Mouse (Mus musculus): Measurements from ENCODE around the gene Pabpn1. TPM values are rescaled to one million over a fixed set of nuclear protein-coding genes. Genes with fewer than 3 reads are reported as not detected.

The Pabpn1 gene
- polyA plus RNA-seq, 1 experiment from 2014 or later = 139 TPM

DNA sequence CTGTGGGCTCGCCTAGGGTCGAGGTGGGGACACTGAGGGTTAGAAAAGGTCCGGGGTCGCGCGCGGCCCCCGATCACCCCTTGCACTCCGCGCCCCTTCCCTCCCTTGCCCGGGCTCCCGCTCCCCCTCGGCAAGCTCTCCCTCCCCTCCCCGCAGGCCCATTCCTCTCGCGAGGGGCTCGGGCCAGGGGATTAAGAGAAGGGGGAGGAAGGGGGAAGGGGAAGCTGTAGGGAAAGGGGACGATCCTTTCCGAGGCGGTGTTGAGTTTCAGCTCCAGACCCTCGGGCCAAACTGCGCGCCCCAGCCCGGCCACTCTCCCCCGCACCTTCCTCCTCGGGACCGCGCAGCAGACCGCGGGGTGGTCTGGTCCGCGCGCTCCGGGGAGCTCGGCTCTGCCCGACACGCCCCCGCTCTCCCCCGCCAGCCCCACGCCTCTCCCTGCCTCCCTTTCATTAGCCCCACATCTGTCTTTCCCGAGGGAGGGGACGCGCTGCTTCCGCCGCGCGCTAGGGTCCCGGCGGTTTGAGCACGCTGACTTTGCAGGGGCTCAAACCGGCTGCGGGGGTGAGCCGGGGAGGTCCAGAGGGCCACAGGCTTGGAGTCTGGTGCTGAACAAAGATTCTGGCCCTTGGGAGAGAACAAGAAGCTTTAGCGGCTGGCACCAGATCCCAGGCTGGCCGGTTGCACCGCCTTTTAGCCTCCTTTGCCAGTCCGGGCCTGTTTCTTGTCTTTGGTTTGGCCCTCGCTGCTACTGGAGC, 34.3 kb downstream of the Pabpn1 start:
- Histone ChIP-seq H3K27ac (ENCODE audit: low read depth) (peak overlapping the region; percentile 99), H3K4me1 (ENCODE audit: insufficient read depth) (no peaks in the 10 kb centered on the region; the same call in 1 of the 2 replicates), H3K9me3 (ENCODE audit: low read depth, low read length) (no peaks in the 10 kb centered on the region), H3K27me3 (ENCODE audit: insufficient read depth, low read length) (peaks cover 7% of the 10 kb centered on the region; the same call in 1 of the 2 replicates), H3K36me3 (ENCODE audit: insufficient read depth) (no peaks in the 10 kb centered on the region; the same call in 1 of the 2 replicates), H3K9ac (peak overlapping the region; percentile 90), H3K4me3 (ENCODE audit: low read depth, low read length) (peak overlapping the region; percentile 56), H3K4me2 (peak overlapping the region; percentile 87)
- ATAC-seq (ENCODE audit: insufficient read depth) (peak; percentile 83), DNase-seq (peak; percentile 89)
- WGBS = under 1% methylated on average over 54 of the region's 58 CpGs
- TF ChIP-seq CTCF (IDR thresholded peaks at IDR 0.05; ENCODE audit: low read depth) = no peak

DNA sequence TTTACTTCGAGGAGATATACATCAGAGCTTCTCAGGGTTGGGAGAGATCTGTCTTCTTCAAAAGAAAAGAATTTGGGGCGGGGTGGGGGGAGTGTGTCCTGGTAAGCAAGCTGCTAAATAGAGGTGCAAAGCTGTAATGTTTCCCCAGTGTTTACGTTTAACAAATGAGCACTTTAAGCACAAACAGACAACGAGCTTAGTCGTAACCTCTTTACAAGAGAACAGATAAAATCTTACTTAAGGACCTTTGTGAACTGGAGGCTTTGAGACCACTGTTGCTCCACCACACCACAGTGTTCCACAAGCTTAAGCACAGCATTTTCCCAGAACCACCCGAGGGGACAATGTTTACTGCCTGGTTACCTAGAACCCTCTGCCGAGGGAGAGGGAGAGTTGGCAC, 35.0 kb downstream of the Pabpn1 start:
- Histone ChIP-seq H3K4me1 (ENCODE audit: insufficient read depth) (no peaks in the 10 kb centered on the region; the same call in 1 of the 2 replicates), H3K9ac (peak overlapping the region; percentile 90), H3K9me3 (ENCODE audit: low read depth, low read length) (no peaks in the 10 kb centered on the region), H3K36me3 (ENCODE audit: insufficient read depth) (no peaks in the 10 kb centered on the region; the same call in 1 of the 2 replicates), H3K4me2 (peak overlapping the region; percentile 87), H3K27ac (ENCODE audit: low read depth) (peak overlapping the region; percentile 99), H3K4me3 (ENCODE audit: low read depth, low read length) (peak overlapping the region; percentile 56), H3K27me3 (ENCODE audit: insufficient read depth, low read length) (peaks cover 7% of the 10 kb centered on the region; the same call in 1 of the 2 replicates)
- TF ChIP-seq CTCF (IDR thresholded peaks at IDR 0.05; ENCODE audit: low read depth) = no peak
- 15% methylated on average over 7 of the region's 7 CpGs for WGBS
- ATAC-seq (ENCODE audit: insufficient read depth) (no peak), DNase-seq (peak; percentile 13)

DNA sequence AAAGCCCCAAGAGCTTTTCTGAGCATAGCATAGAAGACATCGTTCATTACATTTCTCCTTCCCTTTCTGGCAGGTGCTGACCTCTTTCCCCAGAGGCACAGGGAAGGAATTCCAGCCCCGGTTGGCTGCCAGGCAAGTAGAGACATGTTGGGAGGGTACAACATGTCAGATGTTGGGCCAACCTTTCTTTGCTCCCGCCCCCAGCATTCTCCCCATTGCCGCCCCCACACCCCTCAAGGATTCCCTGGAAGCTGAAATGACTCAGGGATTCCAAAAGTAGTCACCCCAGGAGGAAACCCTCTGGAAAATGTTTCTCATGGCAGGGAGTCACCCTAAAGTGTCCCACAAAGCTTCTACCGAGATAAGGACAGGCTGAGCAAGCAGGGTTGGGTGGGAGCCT, 37.5 kb downstream of the Pabpn1 start:
- no peaks in the 10 kb centered on the region; the same call in 1 of the 2 replicates for H3K4me1 ChIP-seq (ENCODE audit: insufficient read depth)
- no peak overlapping the region for H3K27ac ChIP-seq (ENCODE audit: low read depth)
- no peak for DNase-seq
- no peak overlapping the region for H3K9ac ChIP-seq
- TF ChIP-seq CTCF (IDR thresholded peaks at IDR 0.05; ENCODE audit: low read depth) = no peak
- no peak for ATAC-seq (ENCODE audit: insufficient read depth)
- peaks cover 7% of the 10 kb centered on the region; the same call in 1 of the 2 replicates for H3K27me3 ChIP-seq (ENCODE audit: insufficient read depth, low read length)
- no peak overlapping the region for H3K4me3 ChIP-seq (ENCODE audit: low read depth, low read length)
- H3K36me3 ChIP-seq (ENCODE audit: insufficient read depth) = no peaks in the 10 kb centered on the region
- no peak overlapping the region for H3K4me2 ChIP-seq
- H3K9me3 ChIP-seq (ENCODE audit: low read depth, low read length) = no peaks in the 10 kb centered on the region
- 64% methylated on average over 5 of the region's 5 CpGs for WGBS

DNA sequence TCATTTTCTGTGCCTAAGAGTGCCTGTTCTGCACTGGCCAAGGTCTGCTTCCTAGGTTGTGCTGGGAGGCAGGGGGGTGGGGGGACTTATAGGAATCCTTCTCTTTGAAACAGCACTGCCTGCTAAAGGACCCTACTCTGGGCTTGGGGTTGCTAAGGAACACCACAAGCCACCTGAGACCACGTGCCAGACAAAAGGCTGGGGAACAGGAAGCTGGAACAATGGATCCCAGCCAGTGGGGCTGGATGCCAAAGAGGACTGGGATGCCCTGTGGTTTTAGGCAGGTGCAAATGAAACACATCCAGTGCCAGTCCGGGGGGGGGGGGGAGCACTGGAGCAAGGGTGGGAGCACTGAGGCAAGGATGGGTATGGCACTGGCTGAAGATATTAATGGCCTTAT, 38.1 kb downstream of the Pabpn1 start:
- H3K9me3 ChIP-seq (ENCODE audit: low read depth, low read length) = no peaks in the 10 kb centered on the region
- ATAC-seq (ENCODE audit: insufficient read depth) = no peak
- H3K4me3 ChIP-seq (ENCODE audit: low read depth, low read length) = no peak overlapping the region
- H3K27ac ChIP-seq (ENCODE audit: low read depth) = no peak overlapping the region
- no peak for TF ChIP-seq CTCF (IDR thresholded peaks at IDR 0.05; ENCODE audit: low read depth)
- H3K27me3 ChIP-seq (ENCODE audit: insufficient read depth, low read length) = peaks cover 7% of the 10 kb centered on the region; the same call in 1 of the 2 replicates
- no peak overlapping the region for H3K9ac ChIP-seq
- DNase-seq = no peak
- H3K4me2 ChIP-seq = no peak overlapping the region
- H3K4me1 ChIP-seq (ENCODE audit: insufficient read depth) = no peaks in the 10 kb centered on the region; the same call in 1 of the 2 replicates
- 21% methylated on average over 2 of the region's 2 CpGs for WGBS
- H3K36me3 ChIP-seq (ENCODE audit: insufficient read depth) = no peaks in the 10 kb centered on the region

DNA sequence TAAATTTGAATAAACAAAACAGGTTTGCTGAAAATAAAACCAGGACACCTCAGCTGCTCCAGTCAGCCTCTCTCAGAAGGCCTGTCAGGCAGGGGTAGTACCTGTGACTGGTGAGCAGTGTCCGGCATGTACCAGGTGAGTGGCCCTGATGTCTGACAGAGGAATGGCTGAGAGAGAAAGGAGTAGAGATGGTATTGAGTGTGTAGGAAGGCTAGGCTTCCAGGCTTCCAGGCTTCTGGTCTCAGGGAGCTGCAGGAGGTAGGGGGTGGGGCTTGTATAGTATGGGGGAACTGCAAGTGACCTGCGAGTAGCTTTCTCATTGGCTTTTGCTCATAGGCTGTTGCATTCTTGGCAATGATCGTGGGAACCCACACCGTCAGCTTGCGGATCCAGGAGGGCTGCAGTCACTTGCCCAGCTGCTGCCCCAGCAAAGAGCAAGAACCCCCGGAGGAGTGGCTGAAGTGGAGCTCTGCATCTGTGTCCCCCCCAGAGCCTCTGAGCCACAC, 40.4 kb downstream of the Pabpn1 start, which contains the start of gene Il25:
TSS of gene Il25 (plus strand) at position 51 of the 506 bp plus-strand sequence.
- DNase-seq (peak; percentile 60), ATAC-seq (ENCODE audit: insufficient read depth) (peak; percentile 55; the same call in 1 of the 2 replicates)
- Histone ChIP-seq H3K36me3 (ENCODE audit: insufficient read depth) (no peaks in the 10 kb centered on the region), H3K9me3 (ENCODE audit: low read depth, low read length) (no peaks in the 10 kb centered on the region), H3K4me3 (ENCODE audit: low read depth, low read length) (no peak within 1 kb of the TSS), H3K4me2 (no peak within 1 kb of the TSS), H3K27me3 (ENCODE audit: insufficient read depth, low read length) (no peaks in the 10 kb centered on the region; the same call in 1 of the 2 replicates), H3K9ac (no peak within 1 kb of the TSS), H3K4me1 (ENCODE audit: insufficient read depth) (no peaks in the 10 kb centered on the region; the same call in 1 of the 2 replicates), H3K27ac (ENCODE audit: low read depth) (no peak within 1 kb of the TSS)
- no peak for TF ChIP-seq CTCF (IDR thresholded peaks at IDR 0.05; ENCODE audit: low read depth)
- 25% methylated on average over 6 of the region's 6 CpGs for WGBS

DNA sequence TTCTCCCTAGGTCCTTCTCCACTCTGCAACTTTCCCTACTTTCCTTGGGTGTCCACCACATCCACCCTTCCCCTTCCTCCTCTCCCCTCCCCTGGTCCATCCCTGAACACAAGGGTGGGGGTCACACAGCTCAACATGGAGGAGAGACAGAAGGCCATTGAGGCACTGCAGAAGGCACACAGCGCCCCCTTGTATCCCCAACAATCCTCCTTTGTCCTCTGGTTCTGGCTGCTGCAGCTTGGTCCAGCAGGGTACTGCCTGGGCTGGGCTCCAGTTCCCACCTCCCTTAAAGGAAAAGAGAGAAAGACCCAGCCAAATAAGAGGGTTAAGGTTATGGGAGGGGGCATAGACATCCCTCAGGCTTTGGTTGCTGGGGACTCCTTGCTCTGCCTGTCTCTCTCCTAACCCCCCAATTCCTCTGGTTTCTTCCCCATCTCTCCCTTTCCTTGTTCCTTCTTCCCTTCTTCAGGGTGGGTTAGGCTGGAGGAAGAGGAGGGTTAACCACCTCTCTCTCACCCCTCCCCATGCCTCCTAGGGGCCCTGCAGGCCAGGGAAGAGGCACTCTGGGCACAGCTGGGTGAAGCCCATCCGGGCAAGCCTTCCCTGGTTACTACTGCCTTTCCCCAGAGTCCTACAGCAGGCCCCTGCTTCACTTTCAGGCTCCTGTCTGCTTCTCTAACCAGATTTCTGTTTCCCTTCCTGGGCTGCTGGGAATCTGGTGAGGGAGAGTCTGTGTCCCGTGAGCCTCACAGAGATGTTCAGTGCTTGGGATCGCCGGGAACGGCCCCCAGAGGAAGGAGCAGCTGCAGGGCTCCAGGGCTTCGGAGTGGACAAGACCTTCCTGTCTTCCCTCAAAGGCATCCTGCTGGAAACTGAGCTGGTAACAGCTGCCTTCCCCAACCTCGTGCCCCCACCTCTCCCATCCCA, 43.9 kb downstream of the Pabpn1 start, which contains the start of gene Cmtm5:
TSS of gene Cmtm5 (plus strand) at position 358 of the 927 bp plus-strand sequence.
- DNase-seq = no peak
- 32% methylated on average over 8 of the region's 8 CpGs for WGBS
- H3K36me3 ChIP-seq (ENCODE audit: insufficient read depth) = no peaks in the 10 kb centered on the region
- no peak within 1 kb of the TSS for H3K4me2 ChIP-seq
- no peaks in the 10 kb centered on the region; the same call in 1 of the 2 replicates for H3K4me1 ChIP-seq (ENCODE audit: insufficient read depth)
- no peak for ATAC-seq (ENCODE audit: insufficient read depth)
- H3K27ac ChIP-seq (ENCODE audit: low read depth) = peak within 1 kb of the TSS; percentile 24; the same call in 1 of the 2 replicates
- peak; percentile 13; the same call in 1 of the 2 replicates for TF ChIP-seq CTCF (IDR thresholded peaks at IDR 0.05; ENCODE audit: low read depth)
- no peak within 1 kb of the TSS for H3K9ac ChIP-seq
- H3K27me3 ChIP-seq (ENCODE audit: insufficient read depth, low read length) = no peaks in the 10 kb centered on the region
- H3K4me3 ChIP-seq (ENCODE audit: low read depth, low read length) = no peak within 1 kb of the TSS
- H3K9me3 ChIP-seq (ENCODE audit: low read depth, low read length) = no peaks in the 10 kb centered on the region
